Mouse (Mus musculus) stomach, embryonic 14.5 days (tissue): ENCODE data around the gene Epha2. TPM values are rescaled to one million over a fixed set of nuclear protein-coding genes. Genes with fewer than 3 reads are reported as not detected.

ENCODE experiments used
- ATAC-seq: fragments of 200-750 bp; cut with Nextera tagmentation; 2 replicates; pipeline ENCODE4 v1.8.0; 2017; ENCODE audit warnings: low read depth, moderate TSS enrichment; ENCODE audit not compliant: insufficient number of reproducible peaks, insufficient read depth, low FRiP score
- H3K27ac ChIP-seq: fragments of 300-500 bp; sonication (generic); 2 replicates; pipeline ENCODE4 v1.5.1; 2014; ENCODE audit warnings: mild to moderate bottlenecking, low read length, moderate library complexity, mixed read lengths
- H3K27me3 ChIP-seq: fragments of 300-500 bp; sonication (generic); 2 replicates; pipeline ENCODE4 v1.6.1; 2014; ENCODE audit warnings: low read length, control low read depth, mixed read lengths; ENCODE audit not compliant: control insufficient read depth, insufficient read depth
- H3K36me3 ChIP-seq: fragments of 300-500 bp; sonication (generic); 2 replicates; pipeline ENCODE4 v1.6.1; 2014; ENCODE audit warnings: mild to moderate bottlenecking, control low read depth, low read length, moderate library complexity, mixed read lengths; ENCODE audit not compliant: control insufficient read depth, insufficient read depth
- H3K4me1 ChIP-seq: fragments of 300-500 bp; sonication (generic); 2 replicates; pipeline ENCODE4 v1.6.1; 2014; ENCODE audit warnings: low read length, control low read depth, mixed read lengths; ENCODE audit not compliant: control insufficient read depth, insufficient read depth
- H3K4me2 ChIP-seq: fragments of 300-500 bp; sonication (generic); replicated peaks from 2 replicates; pipeline ENCODE4 v1.6.1; 2014; ENCODE audit warnings: low read depth, low read length, control low read depth
- H3K4me3 ChIP-seq: fragments of 300-500 bp; sonication (generic); 2 replicates; pipeline ENCODE4 v1.5.1; 2014; ENCODE audit warnings: low read depth, low read length, control low read depth
- H3K9ac ChIP-seq: fragments of 300-500 bp; sonication (generic); replicated peaks from 2 replicates; pipeline ENCODE4 v1.6.1; 2014; ENCODE audit warnings: low read depth, mild to moderate bottlenecking, control low read depth, low read length, moderate library complexity, mixed read lengths
- H3K9me3 ChIP-seq: fragments of 300-500 bp; sonication (generic); 2 replicates; pipeline ENCODE4 v1.6.1; 2016; ENCODE audit warnings: low read depth, low read length, control low read depth; ENCODE audit not compliant: control insufficient read depth
- WGBS: fragments of 180-500 bp; shearing (Covaris S2); extraction: QIAGEN DNeasy Blood & Tissue Kit; methylation state at CpG from one replicate; pipeline ENCODE4 v1.1.7; 2014; 5-methylcytosine and 5-hydroxymethylcytosine counted together
- polyA plus RNA-seq: library from polyadenylated mRNA; unstranded; fragments of >200 nt; fragmentation: Nextera tagmentation; extraction: Ambion mirVana; gene quantifications from 2 replicates; pipeline ENCODE4 v1.2.1, GENCODE M21; 2014

Gene Epha2
- polyA plus RNA-seq, 1 experiment from 2014 or later: 2.8 TPM

DNA sequence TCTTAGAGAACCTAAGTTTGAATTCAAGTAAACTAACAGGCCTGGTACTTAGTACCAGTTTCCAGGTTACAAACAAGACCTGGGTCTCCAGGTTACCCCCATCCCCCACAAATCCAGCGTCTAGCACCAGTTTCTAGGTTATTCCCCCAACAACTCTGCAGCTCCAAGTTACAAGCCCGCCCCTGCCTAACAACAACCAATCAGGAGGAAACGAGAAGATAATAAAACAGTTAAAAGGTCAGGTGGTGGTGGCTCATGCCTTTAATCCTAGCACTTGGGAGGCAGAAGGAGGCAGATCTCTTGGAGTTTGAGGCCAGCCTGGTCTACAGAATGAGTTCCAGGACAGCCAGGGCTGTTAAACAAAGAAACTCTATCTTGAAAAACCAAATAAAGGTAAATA, 33.8 kb upstream of the Epha2 start:
- no peaks in the 10 kb centered on the region for H3K27me3 ChIP-seq
- WGBS: 82% methylated on average over 3 of the region's 3 CpGs
- no peaks in the 10 kb centered on the region for H3K36me3 ChIP-seq
- no peak overlapping the region for H3K27ac ChIP-seq
- H3K9me3 ChIP-seq: no peaks in the 10 kb centered on the region
- H3K4me1 ChIP-seq: no peaks in the 10 kb centered on the region
- no peak overlapping the region for H3K4me2 ChIP-seq
- H3K4me3 ChIP-seq: no peak overlapping the region
- ATAC-seq: no peak
- H3K9ac ChIP-seq: no peak overlapping the region

DNA sequence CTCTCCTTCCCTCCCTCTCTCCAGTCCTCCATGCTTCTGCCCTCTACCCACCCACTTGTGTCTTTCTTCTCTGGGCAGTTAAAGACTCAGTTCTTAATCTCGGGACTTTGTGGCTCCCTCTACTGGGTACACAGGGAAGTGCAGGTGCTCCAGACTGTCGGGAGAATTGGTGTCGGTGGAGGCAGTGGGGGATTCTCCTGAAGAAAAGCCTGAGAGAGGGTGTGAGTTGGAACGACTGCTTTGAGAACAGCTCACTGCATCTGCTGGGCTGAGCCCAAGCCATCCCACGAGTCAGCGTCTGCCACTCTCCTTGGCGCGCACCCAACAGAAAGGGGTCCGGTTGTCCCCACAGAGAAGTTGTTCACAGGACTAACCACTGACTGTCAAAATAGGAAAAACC, 33.2 kb upstream of the Epha2 start:
- ATAC-seq: no peak

DNA sequence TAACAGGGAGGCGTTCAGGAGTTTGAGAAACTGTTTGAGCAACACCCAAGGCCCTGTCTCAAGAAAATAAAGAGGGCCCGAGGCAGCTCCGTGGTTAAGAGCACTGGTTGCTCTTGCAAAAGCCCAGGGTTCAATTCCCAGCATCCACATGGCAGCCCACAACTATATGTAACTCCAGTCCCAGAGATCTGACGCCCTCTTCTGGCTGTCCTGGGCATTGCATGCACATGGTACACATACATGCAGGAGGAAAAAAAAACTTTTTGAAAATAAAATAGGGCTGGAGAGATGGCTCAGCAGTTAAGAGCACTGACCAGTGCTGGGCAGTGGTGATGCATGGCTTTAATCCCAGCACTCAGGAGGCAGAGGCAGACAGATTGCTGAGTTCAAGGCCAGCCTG, 32.7 kb upstream of the Epha2 start:
- H3K27ac ChIP-seq: no peak overlapping the region
- no peak overlapping the region for H3K4me3 ChIP-seq
- H3K27me3 ChIP-seq: no peaks in the 10 kb centered on the region
- no peak overlapping the region for H3K4me2 ChIP-seq
- H3K9ac ChIP-seq: no peak overlapping the region
- no peaks in the 10 kb centered on the region for H3K9me3 ChIP-seq
- no peaks in the 10 kb centered on the region for H3K36me3 ChIP-seq
- ATAC-seq: no peak
- WGBS: 82% methylated on average over 4 of the region's 4 CpGs
- H3K4me1 ChIP-seq: peaks cover 4% of the 10 kb centered on the region; the same call in 1 of the 2 replicates

More for the DNA sequence above, 33.2 kb upstream of the Epha2 start:
- H3K4me2 ChIP-seq: no peak overlapping the region
- H3K36me3 ChIP-seq: no peaks in the 10 kb centered on the region
- H3K9me3 ChIP-seq: no peaks in the 10 kb centered on the region
- WGBS: 42% methylated on average over 9 of the region's 9 CpGs
- H3K4me3 ChIP-seq: no peak overlapping the region
- no peak overlapping the region for H3K9ac ChIP-seq
- H3K27ac ChIP-seq: no peak overlapping the region
- no peaks in the 10 kb centered on the region for H3K27me3 ChIP-seq
- H3K4me1 ChIP-seq: no peaks in the 10 kb centered on the region

DNA sequence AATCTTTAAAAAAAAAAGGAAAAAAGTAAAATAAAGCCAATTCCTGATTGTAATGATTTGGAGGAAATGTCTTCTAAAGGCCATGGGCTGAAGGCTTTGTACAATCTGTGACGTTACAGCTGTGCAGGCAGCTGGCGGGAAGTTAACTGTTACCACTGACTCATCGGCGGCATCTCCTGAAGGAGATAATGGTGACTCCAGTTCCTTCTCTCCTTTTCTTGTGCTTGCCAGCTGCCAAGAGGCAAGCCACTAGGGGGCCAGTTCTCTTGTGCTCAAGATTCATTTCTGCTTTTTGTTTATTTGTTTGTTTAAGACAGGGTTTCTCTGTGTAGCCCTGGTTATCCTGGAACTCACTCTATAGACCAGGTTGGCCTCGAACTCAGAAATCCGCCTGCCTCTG, 32.0 kb upstream of the Epha2 start:
- WGBS: 77% methylated on average over 6 of the region's 6 CpGs
- H3K4me1 ChIP-seq: peaks cover 8% of the 10 kb centered on the region; the same call in 1 of the 2 replicates
- H3K36me3 ChIP-seq: no peaks in the 10 kb centered on the region
- H3K4me3 ChIP-seq: no peak overlapping the region
- no peaks in the 10 kb centered on the region for H3K9me3 ChIP-seq
- no peak overlapping the region for H3K27ac ChIP-seq
- H3K9ac ChIP-seq: no peak overlapping the region
- no peak overlapping the region for H3K4me2 ChIP-seq
- H3K27me3 ChIP-seq: no peaks in the 10 kb centered on the region
- ATAC-seq: no peak

DNA sequence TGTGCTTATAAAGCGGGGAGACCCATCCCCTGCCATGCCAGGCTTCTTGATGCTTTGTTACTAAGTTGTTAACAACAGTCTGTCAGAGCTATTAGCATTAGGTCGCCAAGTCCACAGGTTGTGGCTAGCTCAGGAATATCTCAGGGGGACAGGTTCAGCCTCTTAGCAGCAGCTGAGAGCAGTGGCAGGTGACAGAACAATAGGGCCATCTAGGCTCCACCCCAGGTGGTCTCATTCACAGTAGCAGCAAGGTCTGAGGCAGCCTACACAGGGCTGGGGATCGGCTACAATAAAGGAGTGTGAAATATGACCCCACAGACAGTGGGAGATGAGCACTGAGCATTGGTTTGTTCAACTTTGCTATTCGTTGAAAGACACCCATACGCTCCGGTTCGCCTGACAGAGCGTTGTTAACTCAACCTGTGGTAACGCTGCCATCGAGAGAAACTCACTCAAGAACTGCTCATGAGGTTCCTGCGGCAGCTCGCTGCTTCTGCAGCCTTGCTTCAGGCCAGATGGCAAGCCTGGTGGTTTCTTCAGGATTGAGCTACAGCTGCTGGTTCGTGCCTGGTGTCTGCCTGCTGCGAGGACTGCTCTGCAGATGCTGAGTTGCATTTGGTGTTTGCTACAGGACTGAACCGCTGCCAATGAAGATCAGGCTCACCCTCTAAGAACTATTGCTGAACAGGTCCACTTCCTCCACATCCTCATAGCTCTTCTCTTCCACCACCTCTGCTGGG, 30.7 kb upstream of the Epha2 start:
- no peak overlapping the region for H3K9ac ChIP-seq
- H3K36me3 ChIP-seq: no peaks in the 10 kb centered on the region
- WGBS: 58% methylated on average over 15 of the region's 15 CpGs

DNA sequence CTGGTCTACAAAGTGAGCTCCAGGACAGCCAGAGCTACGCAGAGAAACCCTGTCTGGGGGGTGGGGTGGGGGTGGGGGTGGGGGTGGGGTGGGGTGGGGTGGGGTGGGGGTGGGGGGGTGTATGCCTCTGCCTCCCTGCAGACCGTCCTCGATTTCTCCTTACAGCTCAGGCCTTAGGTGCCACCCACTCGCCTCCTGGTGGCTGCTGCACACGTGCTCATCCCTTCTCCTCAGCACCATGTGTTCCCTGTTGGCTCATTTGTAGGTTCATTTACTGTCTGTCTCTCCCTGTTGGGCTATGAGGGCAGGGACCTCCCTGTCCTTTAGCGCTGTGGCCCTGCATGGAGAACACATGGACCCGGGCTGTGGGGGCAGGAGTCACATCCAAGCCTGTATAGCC, 29.8 kb upstream of the Epha2 start:
- no peaks in the 10 kb centered on the region for H3K27me3 ChIP-seq
- H3K4me3 ChIP-seq: no peak overlapping the region
- whole genome bisulfite sequencing: 71% methylated on average over 7 of the region's 7 CpGs
- H3K36me3 ChIP-seq: no peaks in the 10 kb centered on the region
- ATAC-seq: no peak
- H3K4me1 ChIP-seq: peaks cover 13% of the 10 kb centered on the region; the same call in 1 of the 2 replicates
- H3K9ac ChIP-seq: no peak overlapping the region
- no peak overlapping the region for H3K4me2 ChIP-seq
- H3K9me3 ChIP-seq: no peaks in the 10 kb centered on the region
- no peak overlapping the region for H3K27ac ChIP-seq

More for the DNA sequence above, 30.7 kb upstream of the Epha2 start:
- H3K4me2 ChIP-seq: no peak overlapping the region
- H3K27me3 ChIP-seq: no peaks in the 10 kb centered on the region
- peaks cover 13% of the 10 kb centered on the region; the same call in 1 of the 2 replicates for H3K4me1 ChIP-seq
- ATAC-seq: no peak
- H3K4me3 ChIP-seq: no peak overlapping the region
- no peak overlapping the region for H3K27ac ChIP-seq
- H3K9me3 ChIP-seq: no peaks in the 10 kb centered on the region

DNA sequence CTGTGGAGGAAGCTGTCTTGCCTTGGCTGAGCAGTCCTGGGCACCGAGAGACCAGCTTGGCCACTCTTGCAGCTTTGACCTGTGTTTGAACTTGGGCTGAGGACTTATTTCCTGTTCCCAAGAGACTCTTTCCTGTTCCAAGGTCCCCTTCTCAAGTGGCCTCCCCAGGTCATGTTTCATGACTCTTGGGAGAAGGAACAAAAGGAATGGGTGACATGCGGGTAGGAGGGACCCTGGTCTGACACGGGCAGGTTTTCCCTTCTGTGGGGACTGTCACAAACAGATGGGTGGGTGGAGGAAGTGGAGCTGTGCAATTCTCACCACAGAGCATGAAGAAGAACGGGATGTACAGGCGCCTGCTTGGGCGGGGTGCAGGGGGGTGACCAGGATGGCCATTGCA, 29.3 kb upstream of the Epha2 start:
- Histone ChIP-seq H3K9ac (no peak overlapping the region), H3K36me3 (no peaks in the 10 kb centered on the region), H3K9me3 (no peaks in the 10 kb centered on the region), H3K4me3 (no peak overlapping the region), H3K27ac (no peak overlapping the region), H3K4me2 (no peak overlapping the region), H3K27me3 (no peaks in the 10 kb centered on the region), H3K4me1 (peaks cover 13% of the 10 kb centered on the region; the same call in 1 of the 2 replicates)
- ATAC-seq: no peak
- 69% methylated on average over 6 of the region's 6 CpGs for WGBS

DNA sequence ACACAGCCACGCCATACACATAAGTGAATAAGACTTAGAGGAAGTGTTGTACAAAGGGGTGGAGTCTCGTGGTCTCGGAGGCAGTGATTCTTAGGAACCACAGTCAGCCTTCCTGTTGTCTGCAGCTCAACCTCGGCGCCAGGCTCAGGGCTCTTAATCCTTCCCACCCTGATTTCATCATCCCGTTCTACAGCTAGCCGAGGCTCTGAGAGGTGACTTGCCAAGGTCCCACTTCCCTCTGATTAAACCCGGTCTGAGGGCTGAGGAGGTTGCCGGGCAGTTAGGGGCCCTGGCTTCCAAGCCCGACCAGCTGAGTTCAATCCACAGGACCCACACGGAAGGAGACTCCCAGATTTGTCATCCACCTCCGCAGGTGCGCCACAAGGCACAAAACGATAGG, 28.2 kb upstream of the Epha2 start:
- no peak overlapping the region for H3K27ac ChIP-seq
- WGBS: 13% methylated on average over 14 of the region's 14 CpGs
- H3K4me3 ChIP-seq: peak overlapping the region; percentile 2; the same call in 1 of the 2 replicates
- H3K4me2 ChIP-seq: peak overlapping the region; percentile 36
- no peaks in the 10 kb centered on the region for H3K36me3 ChIP-seq
- H3K4me1 ChIP-seq: peaks cover 19% of the 10 kb centered on the region
- no peak overlapping the region for H3K9ac ChIP-seq
- H3K27me3 ChIP-seq: no peaks in the 10 kb centered on the region
- no peaks in the 10 kb centered on the region for H3K9me3 ChIP-seq
- no peak for ATAC-seq

DNA sequence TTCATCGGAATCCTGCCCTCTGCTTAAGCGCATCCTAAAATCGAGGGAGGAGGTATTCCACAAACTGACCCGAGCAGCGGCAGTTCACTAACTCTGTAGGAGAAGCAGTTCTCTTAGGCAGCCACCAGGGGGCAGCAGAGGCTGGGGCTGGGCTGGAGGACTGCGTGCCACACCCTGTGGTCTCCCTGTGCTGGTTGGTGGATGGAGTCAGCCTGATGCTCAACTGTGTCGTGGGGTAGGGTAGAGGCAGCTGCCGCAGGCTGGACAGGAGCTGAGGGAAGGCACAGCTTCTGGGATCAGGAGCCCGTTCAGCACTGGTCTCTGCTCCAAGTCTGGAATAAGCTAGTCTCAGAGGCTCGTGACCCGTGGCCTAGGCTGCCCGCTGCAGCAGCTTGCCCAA, 27.7 kb upstream of the Epha2 start:
- Histone ChIP-seq H3K4me3 (peak overlapping the region; percentile 2; the same call in 1 of the 2 replicates), H3K4me1 (peaks cover 23% of the 10 kb centered on the region), H3K9me3 (no peaks in the 10 kb centered on the region), H3K27ac (no peak overlapping the region), H3K36me3 (no peaks in the 10 kb centered on the region), H3K27me3 (no peaks in the 10 kb centered on the region), H3K4me2 (peak overlapping the region; percentile 36), H3K9ac (no peak overlapping the region)
- ATAC-seq: peak; percentile 69; the same call in 1 of the 2 replicates
- WGBS: 19% methylated on average over 12 of the region's 12 CpGs
